Mouse (Mus musculus): ENCODE results near the gene Fuca2. TPM values are rescaled to one million over a fixed set of nuclear protein-coding genes. Genes with fewer than 3 reads are reported as not detected.

The Fuca2 gene
- total and polyA plus RNA-seq, 2 experiments from 2014 or later = 15.8 to 65.7 TPM

GRCm38 (mm10) chr10:13470236-13470635 lies 29.1 kb upstream of the Fuca2 start:
- DNase-seq (ENCODE audit: low spot score) (no peak), ATAC-seq (ENCODE audit: low FRiP score) (no peak)
- H3K27me3 ChIP-seq (ENCODE audit: insufficient read depth, low read length) = 0 out of 2 replicates have a peak, but pooled peaks cover 11% of the 10 kb centered on the region
- 90% methylated on average over 3 of the region's 3 CpGs for WGBS
- H3K9ac ChIP-seq (replicated peaks; ENCODE audit: low read length, poor library complexity, severe bottlenecking) = no peak overlapping the region
- H3K9me3 ChIP-seq (ENCODE audit: low read length) = no peaks in the 10 kb centered on the region
- TF ChIP-seq CTCF (IDR thresholded peaks at IDR 0.05) = no peak
- H3K4me3 ChIP-seq (ENCODE audit: low read depth, low read length) = no peak overlapping the region
- no peaks in the 10 kb centered on the region for H3K4me1 ChIP-seq (ENCODE audit: insufficient read depth, low read length)
- no peak overlapping the region for H3K4me2 ChIP-seq (ENCODE audit: low read depth, low read length, poor library complexity, severe bottlenecking)
- no peak overlapping the region for H3K27ac ChIP-seq (ENCODE audit: low read depth, low read length)
- H3K36me3 ChIP-seq (ENCODE audit: insufficient read depth, low read length) = no peaks in the 10 kb centered on the region

- peak overlapping the region; percentile 99 for H3K4me2 ChIP-seq (ENCODE audit: low read depth, low read length, poor library complexity, severe bottlenecking)
- H3K27ac ChIP-seq (ENCODE audit: low read depth, low read length) = no peak overlapping the region
- ATAC-seq (ENCODE audit: low FRiP score) = no peak
- TF ChIP-seq CTCF (IDR thresholded peaks at IDR 0.05) = no peak
- H3K36me3 ChIP-seq (ENCODE audit: insufficient read depth, low read length) = no peaks in the 10 kb centered on the region
- peaks cover 20% of the 10 kb centered on the region; the same call in 1 of the 2 replicates for H3K27me3 ChIP-seq (ENCODE audit: insufficient read depth, low read length)
- no peaks in the 10 kb centered on the region for H3K4me1 ChIP-seq (ENCODE audit: insufficient read depth, low read length)
- peak overlapping the region; percentile 70 for H3K9ac ChIP-seq (replicated peaks; ENCODE audit: low read length, poor library complexity, severe bottlenecking)
- DNase-seq (ENCODE audit: low spot score) = no peak
- no peaks in the 10 kb centered on the region for H3K9me3 ChIP-seq (ENCODE audit: low read length)
- H3K4me3 ChIP-seq (ENCODE audit: low read depth, low read length) = peak overlapping the region; percentile 73
- 16% methylated on average over 17 of the region's 17 CpGs for WGBS
Observed at GRCm38 (mm10) chr10:13473287-13473832, 26.0 kb upstream of the Fuca2 start.

GRCm38 (mm10) chr10:13473833-13474567 lies 25.3 kb upstream of the Fuca2 start, which contains the start of gene Phactr2:
TSS of gene Phactr2 (minus strand) at chr10:13474412.
- no peaks in the 10 kb centered on the region for H3K36me3 ChIP-seq (ENCODE audit: insufficient read depth, low read length)
- peak within 1 kb of the TSS; percentile 70 for H3K9ac ChIP-seq (replicated peaks; ENCODE audit: low read length, poor library complexity, severe bottlenecking)
- ATAC-seq (ENCODE audit: low FRiP score) (peak; percentile 82), DNase-seq (ENCODE audit: low spot score) (peak; percentile 6)
- no peaks in the 10 kb centered on the region for H3K9me3 ChIP-seq (ENCODE audit: low read length)
- no peaks in the 10 kb centered on the region for H3K4me1 ChIP-seq (ENCODE audit: insufficient read depth, low read length)
- under 1% methylated on average over 63 of the region's 71 CpGs for WGBS
- H3K4me3 ChIP-seq (ENCODE audit: low read depth, low read length) = peak within 1 kb of the TSS; percentile 73
- H3K27me3 ChIP-seq (ENCODE audit: insufficient read depth, low read length) = peaks cover 20% of the 10 kb centered on the region; the same call in 1 of the 2 replicates
- 0 out of 2 replicates have a peak, but pooled peaks have one; percentile 9 for TF ChIP-seq CTCF (IDR thresholded peaks at IDR 0.05)
- peak within 1 kb of the TSS; percentile 99 for H3K4me2 ChIP-seq (ENCODE audit: low read depth, low read length, poor library complexity, severe bottlenecking)
- no peak within 1 kb of the TSS for H3K27ac ChIP-seq (ENCODE audit: low read depth, low read length)

GRCm38 (mm10) chr10:13474568-13474955 lies 24.8 kb upstream of the Fuca2 start:
- H3K9me3 ChIP-seq (ENCODE audit: low read length) = no peaks in the 10 kb centered on the region
- DNase-seq (ENCODE audit: low spot score) (no peak), ATAC-seq (ENCODE audit: low FRiP score) (peak; percentile 56)
- H3K4me3 ChIP-seq (ENCODE audit: low read depth, low read length) = peak overlapping the region; percentile 73
- H3K4me2 ChIP-seq (ENCODE audit: low read depth, low read length, poor library complexity, severe bottlenecking) = peak overlapping the region; percentile 99
- TF ChIP-seq CTCF (IDR thresholded peaks at IDR 0.05) = no peak
- peaks cover 20% of the 10 kb centered on the region; the same call in 1 of the 2 replicates for H3K27me3 ChIP-seq (ENCODE audit: insufficient read depth, low read length)
- H3K36me3 ChIP-seq (ENCODE audit: insufficient read depth, low read length) = no peaks in the 10 kb centered on the region
- H3K9ac ChIP-seq (replicated peaks; ENCODE audit: low read length, poor library complexity, severe bottlenecking) = peak overlapping the region; percentile 70; the same call in 1 of the 2 replicates
- H3K4me1 ChIP-seq (ENCODE audit: insufficient read depth, low read length) = no peaks in the 10 kb centered on the region
- 9% methylated on average over 10 of the region's 10 CpGs for WGBS
- H3K27ac ChIP-seq (ENCODE audit: low read depth, low read length) = no peak overlapping the region

- Histone ChIP-seq H3K27me3 (ENCODE audit: insufficient read depth, low read length) (peaks cover 20% of the 10 kb centered on the region; the same call in 1 of the 2 replicates), H3K4me2 (ENCODE audit: low read depth, low read length, poor library complexity, severe bottlenecking) (peak overlapping the region; percentile 99; the same call in 1 of the 2 replicates), H3K36me3 (ENCODE audit: insufficient read depth, low read length) (no peaks in the 10 kb centered on the region), H3K27ac (ENCODE audit: low read depth, low read length) (no peak overlapping the region), H3K9me3 (ENCODE audit: low read length) (no peaks in the 10 kb centered on the region), H3K4me1 (ENCODE audit: insufficient read depth, low read length) (no peaks in the 10 kb centered on the region), H3K9ac (replicated peaks; ENCODE audit: low read length, poor library complexity, severe bottlenecking) (no peak overlapping the region), H3K4me3 (ENCODE audit: low read depth, low read length) (peak overlapping the region; percentile 73; the same call in 1 of the 2 replicates)
- ATAC-seq (ENCODE audit: low FRiP score) = no peak
- WGBS = 36% methylated on average over 7 of the region's 7 CpGs
- TF ChIP-seq CTCF (IDR thresholded peaks at IDR 0.05) = no peak
- DNase-seq (ENCODE audit: low spot score) = no peak
Observed at GRCm38 (mm10) chr10:13475121-13475520, 24.2 kb upstream of the Fuca2 start.

GRCm38 (mm10) chr10:13479341-13479740 lies 20.0 kb upstream of the Fuca2 start:
- no peak for ATAC-seq (ENCODE audit: low FRiP score)
- Histone ChIP-seq H3K9ac (replicated peaks; ENCODE audit: low read length, poor library complexity, severe bottlenecking) (no peak overlapping the region), H3K27me3 (ENCODE audit: insufficient read depth, low read length) (peaks cover 15% of the 10 kb centered on the region; the same call in 1 of the 2 replicates), H3K4me2 (ENCODE audit: low read depth, low read length, poor library complexity, severe bottlenecking) (no peak overlapping the region), H3K36me3 (ENCODE audit: insufficient read depth, low read length) (no peaks in the 10 kb centered on the region), H3K9me3 (ENCODE audit: low read length) (no peaks in the 10 kb centered on the region), H3K4me3 (ENCODE audit: low read depth, low read length) (no peak overlapping the region), H3K27ac (ENCODE audit: low read depth, low read length) (no peak overlapping the region), H3K4me1 (ENCODE audit: insufficient read depth, low read length) (no peaks in the 10 kb centered on the region)
- 83% methylated on average over 6 of the region's 6 CpGs for WGBS
- no peak for TF ChIP-seq CTCF (IDR thresholded peaks at IDR 0.05)
- DNase-seq (ENCODE audit: low spot score) = no peak
